Mouse (Mus musculus): ENCODE measurements at regions not wholly inside any gene's neighbourhood (a gene's known extent, or its start where the extent isn't known, plus 50 kb on each side); places are given as distances from the start of the nearest gene placed in this dataset.

GRCm38 (mm10) chr3:21218936-21219335 lies 852.0 kb upstream of the Agtr1b start:
- no peak for DNase-seq (ENCODE audit: low spot score in 2 of 2)

GRCm38 (mm10) chr3:21241184-21241583 lies 835.3 kb upstream of the Tbl1xr1 start:
- DNase-seq (ENCODE audit: low spot score in 2 of 2) = no peak

DNA sequence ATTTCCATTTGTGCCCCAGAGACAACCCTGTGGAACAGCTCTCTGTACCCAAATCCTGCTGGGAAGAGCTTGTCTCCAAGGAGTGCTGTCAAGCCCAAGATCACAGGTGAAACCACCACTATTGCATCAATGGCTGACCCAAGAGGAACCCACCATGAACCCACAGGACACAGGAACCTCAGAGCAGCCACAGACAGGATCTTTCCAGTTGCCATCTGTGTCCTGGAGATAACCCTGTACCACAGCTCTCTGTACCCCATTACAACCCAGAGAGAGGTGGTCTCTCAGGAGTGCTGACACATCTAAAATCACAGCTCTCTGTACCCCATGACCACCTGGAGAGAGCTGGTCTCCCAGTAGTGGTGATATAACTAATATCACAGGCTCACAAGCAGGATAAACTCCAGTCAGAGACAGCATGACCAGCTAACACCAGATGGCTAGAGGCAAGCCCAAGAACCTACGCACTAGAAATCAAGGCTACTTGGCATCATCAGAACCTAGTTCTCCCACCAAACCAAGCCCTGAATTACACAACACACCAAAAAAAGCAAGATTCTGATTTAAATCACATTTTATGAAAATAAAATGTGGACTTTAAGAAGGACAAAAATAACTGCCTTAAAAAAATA lies 820.2 kb upstream of the Tbl1xr1 start:
- DNase-seq (ENCODE audit: low spot score in 2 of 2) = no peak

DNA sequence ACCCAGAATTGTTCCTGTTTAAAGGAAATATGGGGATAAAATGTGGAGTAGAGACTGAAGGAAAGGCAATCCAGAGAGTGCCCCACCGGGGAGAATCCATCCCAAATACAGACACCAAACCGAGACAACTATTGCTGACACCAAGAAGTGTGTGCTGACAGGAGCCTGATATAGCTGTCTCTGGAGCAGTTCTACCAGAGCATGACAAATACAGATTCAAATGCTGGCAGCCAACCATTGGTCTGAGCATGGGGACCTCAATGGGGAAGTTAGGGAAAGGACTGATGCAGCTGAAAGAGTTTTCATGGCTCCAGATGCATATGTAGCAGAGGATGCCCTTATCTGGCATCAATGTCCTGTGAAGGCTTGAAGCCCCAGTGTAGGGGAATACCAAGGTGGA lies 813.1 kb upstream of the Tbl1xr1 start:
- DNase-seq (ENCODE audit: low spot score in 2 of 2) = no peak

GRCm38 (mm10) chr3:21265491-21265890 lies 811.0 kb upstream of the Tbl1xr1 start:
- DNase-seq (ENCODE audit: low spot score in 2 of 2) = no peak

DNA sequence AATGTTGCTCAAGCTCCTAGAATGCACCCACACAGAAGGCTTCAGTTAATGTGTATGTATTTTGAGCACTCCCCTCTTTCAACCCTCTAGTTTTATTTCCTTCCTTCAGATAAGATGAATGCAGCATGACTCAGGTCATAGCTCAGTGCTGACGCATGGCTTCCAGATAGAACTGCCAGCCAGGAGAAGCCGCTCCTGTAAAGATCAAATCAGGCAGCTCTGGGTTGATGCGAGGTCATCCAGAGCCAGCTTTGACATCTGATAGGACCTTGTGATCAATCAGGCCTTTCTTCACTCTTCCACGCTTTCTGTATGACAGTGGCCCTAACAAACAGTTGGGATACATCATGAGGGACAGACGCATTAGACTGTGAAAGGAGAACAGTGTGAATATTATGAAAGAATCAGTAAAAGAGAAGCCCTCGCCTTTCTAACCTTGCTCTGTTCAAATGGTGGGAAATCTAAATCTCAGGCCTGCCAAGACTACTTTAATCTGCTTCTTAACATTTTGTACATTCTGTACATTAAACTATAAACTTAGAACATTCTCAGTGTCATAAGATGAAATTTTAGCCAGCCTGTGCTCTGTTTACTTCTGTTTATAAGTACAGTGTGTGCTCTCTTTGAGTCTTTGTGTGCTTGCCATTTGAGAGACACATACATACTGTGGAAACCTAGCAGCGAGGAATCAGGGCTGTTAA lies 807.9 kb upstream of the Tbl1xr1 start:
- DNase-seq (ENCODE audit: low spot score in 2 of 2) = no peak

GRCm38 (mm10) chr3:21269130-21269440 lies 807.4 kb upstream of the Tbl1xr1 start:
- DNase-seq (ENCODE audit: low spot score in 2 of 2) = no peak

- DNase-seq (ENCODE audit: low spot score in 2 of 2) = no peak
Measured at GRCm38 (mm10) chr3:21270788-21271187, 805.7 kb upstream of the Tbl1xr1 start.

GRCm38 (mm10) chr3:21272219-21272618 lies 804.2 kb upstream of the Tbl1xr1 start:
- no peak for DNase-seq (ENCODE audit: low spot score in 2 of 2)

GRCm38 (mm10) chr3:21292774-21293173 lies 783.7 kb upstream of the Tbl1xr1 start:
- no peak for DNase-seq (ENCODE audit: low spot score in 2 of 2)

- DNase-seq (ENCODE audit: low spot score in 2 of 2) = no peak
Measured at GRCm38 (mm10) chr3:21293308-21293707, 783.1 kb upstream of the Tbl1xr1 start.

- no peak for DNase-seq (ENCODE audit: low spot score in 2 of 2)
Measured at GRCm38 (mm10) chr3:21294776-21295175, 781.7 kb upstream of the Tbl1xr1 start.

DNA sequence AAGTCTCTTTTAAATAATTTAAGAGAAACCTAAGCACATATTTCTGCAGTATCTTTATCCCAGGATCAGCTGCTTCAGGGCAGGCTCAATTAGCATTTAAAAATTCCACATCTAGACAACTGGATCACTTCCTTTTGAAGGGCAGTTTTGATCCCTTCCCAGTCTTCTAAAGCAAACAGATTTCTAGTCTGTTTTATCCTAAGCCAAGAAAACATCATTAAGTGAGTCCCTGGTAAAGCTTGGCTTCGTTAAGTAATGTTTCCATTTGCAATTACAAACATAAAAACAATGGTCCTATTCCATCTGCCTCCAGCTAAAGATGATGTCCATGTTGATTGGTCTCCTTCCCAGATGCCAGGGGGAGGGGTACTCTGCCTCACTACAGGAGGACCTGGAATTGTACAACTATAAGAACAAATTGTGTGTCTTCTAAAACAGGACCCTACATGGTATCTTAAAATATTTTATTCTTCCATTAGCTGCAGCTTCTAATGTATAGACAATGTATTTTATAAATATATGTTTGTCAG lies 779.8 kb upstream of the Tbl1xr1 start:
- DNase-seq (ENCODE audit: low spot score in 2 of 2) = no peak

DNA sequence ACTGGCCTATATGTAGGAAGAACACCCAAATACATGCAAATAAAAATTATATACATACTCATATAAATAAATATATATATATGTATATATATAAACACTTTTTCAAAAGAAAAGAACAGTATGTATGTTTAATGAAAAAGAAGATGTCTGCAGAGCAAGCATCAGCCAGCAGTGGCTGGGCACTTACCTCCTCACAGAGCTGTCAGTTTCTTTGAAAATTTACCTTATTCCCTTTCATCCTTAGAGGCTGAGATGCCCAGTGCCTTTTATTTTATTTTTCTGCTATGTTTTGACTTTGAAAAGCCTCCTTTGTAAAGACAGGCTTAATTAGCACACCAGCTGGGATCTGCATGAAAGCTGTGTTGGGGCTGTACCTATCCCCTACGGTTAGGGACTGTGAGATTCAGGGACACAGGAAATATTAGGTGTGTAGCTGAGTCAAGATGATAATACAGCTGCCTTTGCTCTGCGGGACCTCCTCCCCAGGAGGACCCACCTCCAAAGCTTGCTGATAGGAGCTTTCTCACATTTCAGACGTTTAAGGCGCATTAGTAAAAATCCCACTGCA lies 751.0 kb upstream of the Tbl1xr1 start:
- no peak for DNase-seq (ENCODE audit: low spot score in 2 of 2)

- DNase-seq (ENCODE audit: low spot score in 2 of 2) = no peak
Measured at GRCm38 (mm10) chr3:21341916-21342315, 734.5 kb upstream of the Tbl1xr1 start.

- DNase-seq (ENCODE audit: low spot score in 2 of 2) = no peak
Measured at GRCm38 (mm10) chr3:21343095-21343494, 733.4 kb upstream of the Tbl1xr1 start.

- no peak for DNase-seq (ENCODE audit: low spot score in 2 of 2)
Measured at GRCm38 (mm10) chr3:21349421-21349820, 727.0 kb upstream of the Tbl1xr1 start.

DNA sequence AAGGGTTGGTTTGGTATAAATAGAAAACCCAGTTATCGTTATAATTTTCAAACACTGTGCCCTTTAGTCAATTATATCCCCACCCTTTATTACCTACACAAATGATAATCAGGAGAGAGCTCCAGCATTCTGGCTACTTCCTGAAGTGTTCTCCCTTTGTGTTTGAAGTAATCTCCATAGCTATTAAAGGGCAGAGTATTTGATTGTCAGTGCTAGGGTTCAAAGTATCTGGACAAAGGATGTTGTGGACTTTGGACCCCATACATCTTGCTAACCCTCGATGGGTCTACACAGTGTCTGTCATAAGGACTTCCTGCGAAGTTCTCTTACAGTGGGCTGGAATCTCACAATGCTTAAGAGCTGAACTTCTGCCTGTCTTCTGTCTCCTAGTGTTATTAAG lies 720.3 kb upstream of the Tbl1xr1 start:
- no peak for DNase-seq (ENCODE audit: low spot score in 2 of 2)

GRCm38 (mm10) chr3:21356831-21357712 lies 719.4 kb upstream of the Tbl1xr1 start:
- DNase-seq (ENCODE audit: low spot score in 2 of 2) = no peak

GRCm38 (mm10) chr3:21358068-21358467 lies 718.4 kb upstream of the Tbl1xr1 start:
- no peak for DNase-seq (ENCODE audit: low spot score in 2 of 2)

DNA sequence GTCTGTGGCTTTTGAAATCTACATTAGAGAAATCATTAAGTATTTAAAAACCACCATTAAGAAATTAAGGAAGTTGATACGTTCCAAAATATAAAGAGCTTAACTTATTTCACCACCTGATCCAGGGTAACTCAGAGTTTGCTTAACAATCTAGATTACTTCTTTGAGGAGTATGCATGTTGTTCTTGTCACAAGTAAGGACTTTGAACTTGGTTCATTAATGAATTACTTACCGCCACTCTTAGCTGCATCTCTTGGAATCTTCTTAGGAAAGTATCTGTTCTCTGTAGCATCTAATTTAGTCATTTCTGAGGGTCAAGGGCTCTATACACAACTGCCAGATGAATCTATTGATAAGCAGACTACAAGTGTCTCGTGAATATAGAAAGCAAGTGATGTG lies 715.4 kb upstream of the Tbl1xr1 start:
- no peak for DNase-seq (ENCODE audit: low spot score in 2 of 2)

DNA sequence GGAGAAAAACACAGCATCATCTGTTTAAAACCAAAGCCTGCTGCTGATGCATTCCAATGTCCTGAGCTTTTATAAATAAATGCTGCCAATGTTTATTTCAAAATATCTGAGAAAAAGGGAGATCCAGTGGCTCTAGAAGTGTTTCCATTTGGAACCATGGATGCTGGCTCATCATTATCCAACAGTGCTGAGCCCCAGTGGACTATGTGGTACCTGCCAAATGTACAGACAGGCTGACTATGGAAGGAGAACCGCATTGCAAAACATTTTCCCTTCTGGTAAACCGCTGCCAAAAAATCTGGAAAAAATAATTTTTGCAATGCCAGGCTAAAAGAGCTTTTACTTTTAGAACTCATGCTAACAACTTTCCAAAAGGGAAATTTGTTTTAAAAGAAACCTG lies 696.6 kb upstream of the Tbl1xr1 start:
- DNase-seq (ENCODE audit: low spot score in 2 of 2) = no peak

Measured in frontal cortex, postnatal 14 days (tissue).